Mouse (Mus musculus) lung, adult 18-20 months (tissue): Measurements from ENCODE around the gene Gm20517.
A peak's percentile ranks its signal among the peaks of the same experiment; 100 is the strongest.
"Not testable (repeated sequence)": the region's sequence is repeated elsewhere in the genome, so short reads cannot be mapped to it uniquely, and the experiment has no call there.

ENCODE experiments used
- DNase-seq, 2 experiments: peaks; one replicate each; pipeline ENCODE4 v3.0.0; 2022; ENCODE audit warnings: mixed read lengths in 2 of 2

Gm20517 gene

GRCm38 (mm10) chr17:47597261-47597660, 14.1 kb upstream of the Gm20517 start:
- no peak for DNase-seq

GRCm38 (mm10) chr17:47597838-47598579, 13.4 kb upstream of the Gm20517 start:
- DNase-seq = peak; percentile 39 to 58

GRCm38 (mm10) chr17:47598580-47599304, 12.6 kb upstream of the Gm20517 start:
- DNase-seq = not testable (repeated sequence)

- DNase-seq = peak; percentile 45 to 68
Observed at GRCm38 (mm10) chr17:47599511-47600297, 11.7 kb upstream of the Gm20517 start.

- DNase-seq = no peak
Observed at GRCm38 (mm10) chr17:47600601-47601388, 10.6 kb upstream of the Gm20517 start.

GRCm38 (mm10) chr17:47601389-47601755, 10.0 kb upstream of the Gm20517 start:
- no peak for DNase-seq

- no peak for DNase-seq
Observed at GRCm38 (mm10) chr17:47602289-47602688, 9.1 kb upstream of the Gm20517 start.

GRCm38 (mm10) chr17:47606220-47606619, 5.2 kb upstream of the Gm20517 start:
- DNase-seq = no peak

GRCm38 (mm10) chr17:47609182-47609581, 2.2 kb upstream of the Gm20517 start:
- DNase-seq = no peak

- no peak for DNase-seq
Observed at GRCm38 (mm10) chr17:47611661-47611982, 233 bp downstream of the Gm20517 start.

- DNase-seq = peak in 1 of 2 experiments; percentile 30
Observed at GRCm38 (mm10) chr17:47614018-47614417, 2.6 kb downstream of the Gm20517 start.

- no peak for DNase-seq
Observed at GRCm38 (mm10) chr17:47616119-47616518, 4.7 kb downstream of the Gm20517 start.

GRCm38 (mm10) chr17:47616652-47617051, 5.3 kb downstream of the Gm20517 start:
- no peak for DNase-seq

- no peak for DNase-seq
Observed at GRCm38 (mm10) chr17:47617605-47618307, 6.4 kb downstream of the Gm20517 start.

- DNase-seq = no peak
Observed at GRCm38 (mm10) chr17:47618556-47619311, 7.3 kb downstream of the Gm20517 start.

- DNase-seq = no peak
Observed at GRCm38 (mm10) chr17:47622912-47623554, 11.6 kb downstream of the Gm20517 start.

GRCm38 (mm10) chr17:47624572-47624971, 13.2 kb downstream of the Gm20517 start:
- DNase-seq = not testable (repeated sequence)

GRCm38 (mm10) chr17:47625088-47625487, 13.7 kb downstream of the Gm20517 start:
- DNase-seq = no peak

GRCm38 (mm10) chr17:47626031-47626430, 14.6 kb downstream of the Gm20517 start:
- peak in 1 of 2 experiments; percentile 25 for DNase-seq

- no peak for DNase-seq
Observed at GRCm38 (mm10) chr17:47627791-47628190, 16.4 kb downstream of the Gm20517 start.
